Mouse (Mus musculus): Measurements from ENCODE around the gene Mapk8ip1. TPM values are rescaled to one million over a fixed set of nuclear protein-coding genes. Genes with fewer than 3 reads are reported as not detected.

Gene Mapk8ip1
- total RNA-seq, 1 experiment from 2014 or later, result not detected

GRCm38 (mm10) chr2:92360186-92360823, 40.8 kb downstream of the Mapk8ip1 start:
- no peak for ATAC-seq (replicated peaks; ENCODE audit: insufficient number of reproducible peaks, low FRiP score, low TSS enrichment, poor library complexity, severe bottlenecking)

GRCm38 (mm10) chr2:92359301-92359700, 41.8 kb downstream of the Mapk8ip1 start:
- ATAC-seq (replicated peaks; ENCODE audit: insufficient number of reproducible peaks, low FRiP score, low TSS enrichment, poor library complexity, severe bottlenecking), result no peak

DNA sequence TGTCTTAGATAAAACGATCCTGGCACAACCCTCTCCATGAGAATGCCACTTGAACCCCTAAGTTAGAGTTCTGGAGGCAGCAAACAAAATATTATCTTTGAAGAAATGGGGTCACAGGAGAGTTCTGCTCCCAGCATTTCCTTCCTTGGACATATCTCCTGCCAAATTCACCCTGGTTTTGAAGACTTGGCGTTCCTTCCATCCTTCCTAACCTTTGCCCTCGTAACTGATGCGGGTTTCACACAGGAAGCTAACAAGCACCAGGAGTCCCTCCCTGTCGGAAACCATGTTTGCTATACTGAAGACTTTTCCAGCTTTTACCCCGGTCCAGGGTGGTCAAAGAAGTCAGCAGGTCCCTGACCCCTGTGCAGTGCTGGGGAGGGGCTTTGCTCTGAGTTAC, 46.8 kb downstream of the Mapk8ip1 start:
- ATAC-seq (replicated peaks; ENCODE audit: insufficient number of reproducible peaks, low FRiP score, low TSS enrichment, poor library complexity, severe bottlenecking), result no peak

DNA sequence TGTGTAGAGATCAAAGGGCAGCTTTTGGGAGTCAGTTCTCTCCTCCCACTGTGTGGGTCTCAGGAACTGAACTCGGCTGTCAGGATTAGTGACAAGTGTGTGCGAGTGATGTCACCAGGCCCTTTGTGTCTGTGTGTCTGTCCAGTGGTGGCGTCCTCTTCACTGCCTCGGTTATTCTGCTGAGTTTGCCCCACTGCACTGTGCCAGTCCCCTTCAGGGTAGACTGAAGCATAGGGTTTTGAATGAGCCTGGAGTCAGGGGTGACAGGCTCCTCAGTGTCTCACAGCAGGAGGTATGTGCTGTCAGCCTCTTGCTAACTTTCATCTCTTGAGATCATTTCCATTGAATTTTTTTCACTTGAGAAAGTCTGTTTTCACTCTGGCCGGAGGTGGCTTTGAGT, 47.7 kb downstream of the Mapk8ip1 start:
- ATAC-seq (replicated peaks; ENCODE audit: insufficient number of reproducible peaks, low FRiP score, low TSS enrichment, poor library complexity, severe bottlenecking), result no peak

DNA sequence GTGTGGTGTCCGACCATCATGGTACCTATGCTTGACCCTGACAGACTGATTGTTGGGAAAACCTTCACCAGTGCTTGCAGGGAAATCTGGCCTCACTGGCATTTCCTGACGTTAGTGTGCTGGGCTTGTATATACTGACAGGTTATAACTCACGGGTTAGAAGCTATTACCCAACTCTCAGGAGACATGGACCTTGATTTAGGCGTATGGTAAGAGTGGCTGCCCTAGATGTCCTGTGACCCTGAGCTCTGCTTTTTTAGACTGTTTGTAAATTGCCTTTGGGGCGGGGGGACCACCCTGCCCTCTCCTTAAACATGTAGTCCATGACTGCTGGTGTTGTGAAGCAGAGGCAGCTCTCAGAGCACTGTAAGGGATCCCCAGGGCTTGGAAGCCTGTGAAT, 50.4 kb downstream of the Mapk8ip1 start:
- no peak for ATAC-seq (replicated peaks; ENCODE audit: insufficient number of reproducible peaks, low FRiP score, low TSS enrichment, poor library complexity, severe bottlenecking)

DNA sequence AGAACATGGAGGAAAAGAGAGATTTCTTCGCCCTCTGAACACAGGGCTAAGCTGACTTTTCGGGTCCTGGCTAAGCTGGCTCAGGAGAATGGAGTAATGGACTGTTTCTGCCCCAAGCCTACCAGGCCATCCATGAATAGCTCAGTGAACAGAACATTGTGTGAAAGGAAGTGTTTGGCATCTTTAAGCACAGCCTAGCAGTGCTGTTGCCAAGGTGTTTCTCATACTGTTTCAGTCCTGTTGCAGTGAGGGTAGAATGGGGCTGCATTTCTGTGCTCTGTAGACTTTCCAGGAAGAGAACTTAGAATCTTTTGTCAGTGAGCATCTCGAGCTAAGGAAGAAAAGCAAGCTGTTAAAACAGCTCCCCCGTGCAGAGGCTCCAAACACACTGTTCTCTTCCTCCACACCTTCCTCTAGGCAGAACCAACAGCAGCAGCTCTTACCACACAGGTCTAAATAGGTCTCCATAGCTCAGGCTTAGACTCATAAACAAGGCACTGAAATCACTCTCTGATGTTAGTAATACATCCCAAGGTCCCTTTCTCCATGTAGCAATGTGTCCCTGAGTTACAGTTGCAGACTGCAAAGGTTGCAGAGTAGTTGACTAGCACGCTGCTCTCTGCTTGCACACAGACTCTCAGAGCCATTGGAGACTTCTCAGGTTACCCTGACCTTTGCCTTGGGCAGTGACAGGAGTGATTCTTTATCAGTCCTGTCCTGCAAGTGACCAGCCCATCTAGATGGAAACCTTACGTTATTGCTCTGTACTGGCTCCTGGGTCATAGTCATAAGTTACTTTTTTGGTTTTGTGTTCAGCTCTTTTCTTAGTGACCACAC, 51.3 kb downstream of the Mapk8ip1 start:
- no peak for ATAC-seq (replicated peaks; ENCODE audit: insufficient number of reproducible peaks, low FRiP score, low TSS enrichment, poor library complexity, severe bottlenecking)

- ATAC-seq (replicated peaks; ENCODE audit: insufficient number of reproducible peaks, low FRiP score, low TSS enrichment, poor library complexity, severe bottlenecking), result no peak
These were observed 53.9 kb downstream of the Mapk8ip1 start for GRCm38 (mm10) chr2:92347191-92347590.

DNA sequence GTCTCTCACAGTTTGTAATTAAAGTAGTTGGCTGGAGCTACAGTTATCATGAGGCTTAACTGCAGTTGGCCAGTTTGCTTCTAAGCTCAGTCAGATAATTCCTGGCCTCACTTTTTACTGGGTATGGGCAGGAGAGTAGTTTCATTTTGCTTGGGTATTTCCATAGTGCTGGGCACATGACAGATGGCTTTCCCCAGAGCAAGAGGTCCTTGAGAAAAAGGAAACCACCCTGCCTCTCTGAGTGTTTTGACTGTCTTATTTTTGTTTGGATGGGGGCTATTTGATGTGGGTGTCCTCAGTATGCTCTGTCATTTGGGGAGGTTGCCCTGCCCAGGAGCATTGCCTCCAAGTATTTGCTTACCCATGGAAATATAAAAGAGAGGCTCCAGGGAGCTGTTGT, 58.6 kb downstream of the Mapk8ip1 start:
- ATAC-seq (replicated peaks; ENCODE audit: insufficient number of reproducible peaks, low FRiP score, low TSS enrichment, poor library complexity, severe bottlenecking), result no peak

Other genes with a start within 250 kb of the Mapk8ip1 start
- 17.0 to 22.6 TPM (median 20.1 TPM) in 3 replicates for gene Pex16, start 26.6 kb downstream of the Mapk8ip1 start, total RNA-seq (2017)
- not detected in 3 replicates for gene Large2, start 26.4 kb downstream of the Mapk8ip1 start, total RNA-seq (2017)
- 1.6 to 6.7 TPM (median 4.8 TPM) in 3 replicates for gene 1700029I15Rik, start 18.7 kb downstream of the Mapk8ip1 start, total RNA-seq (2017)
- gene Cry2, start 32.8 kb upstream of the Mapk8ip1 start, total RNA-seq (2017), result 4.2 to 10.6 TPM (median 7.3 TPM) in 3 replicates
- gene Slc35c1, start 59.3 kb upstream of the Mapk8ip1 start, total RNA-seq (2017), result 9.0 to 24.2 TPM (median 15.1 TPM) in 3 replicates
- gene Chst1, start 198.4 kb upstream of the Mapk8ip1 start, total RNA-seq (2017), result 0.19 to 0.86 TPM (median 0.21 TPM) in 3 replicates